Mouse (Mus musculus) stomach, embryonic 15.5 days (tissue): ENCODE results near the gene Myo5c. TPM values are rescaled to one million over a fixed set of nuclear protein-coding genes. Genes with fewer than 3 reads are reported as not detected.

Source experiments
- ATAC-seq: fragments of 200-750 bp; cut with Nextera tagmentation; 2 replicates; pipeline ENCODE4 v1.8.0; 2017; ENCODE audit warnings: low read depth, moderate number of reproducible peaks, moderate TSS enrichment; ENCODE audit not compliant: insufficient read depth, low FRiP score
- H3K27ac ChIP-seq: fragments of 300-500 bp; sonication (generic); 2 replicates; pipeline ENCODE4 v1.5.1; 2015; ENCODE audit warnings: mild to moderate bottlenecking, inconsistent platforms
- H3K27me3 ChIP-seq: fragments of 300-500 bp; sonication (generic); replicated peaks from 2 replicates; pipeline ENCODE4 v1.6.1; 2015; ENCODE audit warnings: inconsistent platforms
- H3K36me3 ChIP-seq: fragments of 300-500 bp; sonication (generic); 2 replicates; pipeline ENCODE4 v1.6.1; 2015; ENCODE audit warnings: inconsistent platforms
- H3K4me1 ChIP-seq: fragments of 300-500 bp; sonication (generic); 2 replicates; pipeline ENCODE4 v1.6.1; 2015; ENCODE audit warnings: inconsistent platforms
- H3K4me2 ChIP-seq: fragments of 300-500 bp; sonication (generic); 2 replicates; pipeline ENCODE4 v1.6.1; 2015; ENCODE audit warnings: mild to moderate bottlenecking, inconsistent platforms
- H3K4me3 ChIP-seq: fragments of 300-500 bp; sonication (generic); replicated peaks from 2 replicates; pipeline ENCODE4 v1.5.1; 2015; ENCODE audit warnings: inconsistent platforms
- H3K9ac ChIP-seq: fragments of 300-500 bp; sonication (generic); 2 replicates; pipeline ENCODE4 v1.6.1; 2015; ENCODE audit warnings: inconsistent platforms
- H3K9me3 ChIP-seq: fragments of 300-500 bp; sonication (generic); 2 replicates; pipeline ENCODE4 v1.6.1; 2016; ENCODE audit warnings: inconsistent platforms
- WGBS: fragments of 180-500 bp; shearing (Covaris S2); methylation state at CpG from one replicate; pipeline ENCODE4 v1.1.7; 2015; 5-methylcytosine and 5-hydroxymethylcytosine counted together
- polyA plus RNA-seq: library from polyadenylated mRNA; unstranded; fragments of >200 nt; fragmentation: Nextera tagmentation; extraction: Ambion mirVana; gene quantifications from 2 replicates; pipeline ENCODE4 v1.2.1, GENCODE M21; 2015

Myo5c gene
- polyA plus RNA-seq, 1 experiment from 2014 or later, result 11.3 TPM

DNA sequence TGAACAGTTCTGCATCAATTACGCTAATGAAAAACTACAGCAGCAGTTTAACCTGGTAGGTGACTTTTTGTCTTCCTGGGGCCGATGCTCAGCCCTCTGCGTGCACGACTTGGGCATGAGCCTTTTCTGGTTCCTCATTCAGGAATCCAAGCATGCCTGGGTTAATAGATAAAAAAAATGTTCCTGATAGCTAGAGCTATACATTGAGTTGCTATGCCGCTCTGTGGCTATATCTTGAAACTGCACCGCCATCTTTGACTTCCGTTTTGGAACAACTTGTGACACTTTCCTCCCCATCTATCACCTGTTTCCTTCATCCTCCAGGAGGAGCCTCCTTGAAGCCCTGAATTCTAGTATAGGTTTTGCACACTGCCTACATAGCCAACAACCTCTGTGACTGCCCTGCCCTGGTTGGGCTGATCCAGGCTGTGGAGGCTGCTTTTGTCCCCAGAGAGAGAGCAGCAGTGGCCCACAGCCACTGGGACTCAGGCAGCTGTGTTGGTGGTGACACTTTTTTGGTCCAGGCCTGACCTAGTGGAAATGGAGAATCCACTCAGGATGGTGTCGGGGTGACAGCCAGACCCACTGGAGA is 30.5 kb downstream of the Myo5c start:
- Histone ChIP-seq H3K4me2 (no peak overlapping the region), H3K9me3 (no peaks in the 10 kb centered on the region), H3K4me3 (no peak overlapping the region), H3K36me3 (no peaks in the 10 kb centered on the region), H3K4me1 (0 out of 2 replicates have a peak, but pooled peaks cover 4% of the 10 kb centered on the region), H3K27me3 (no peaks in the 10 kb centered on the region), H3K9ac (no peak overlapping the region), H3K27ac (no peak overlapping the region)
- WGBS, result 68% methylated on average over 8 of the region's 8 CpGs
- no peak for ATAC-seq

DNA sequence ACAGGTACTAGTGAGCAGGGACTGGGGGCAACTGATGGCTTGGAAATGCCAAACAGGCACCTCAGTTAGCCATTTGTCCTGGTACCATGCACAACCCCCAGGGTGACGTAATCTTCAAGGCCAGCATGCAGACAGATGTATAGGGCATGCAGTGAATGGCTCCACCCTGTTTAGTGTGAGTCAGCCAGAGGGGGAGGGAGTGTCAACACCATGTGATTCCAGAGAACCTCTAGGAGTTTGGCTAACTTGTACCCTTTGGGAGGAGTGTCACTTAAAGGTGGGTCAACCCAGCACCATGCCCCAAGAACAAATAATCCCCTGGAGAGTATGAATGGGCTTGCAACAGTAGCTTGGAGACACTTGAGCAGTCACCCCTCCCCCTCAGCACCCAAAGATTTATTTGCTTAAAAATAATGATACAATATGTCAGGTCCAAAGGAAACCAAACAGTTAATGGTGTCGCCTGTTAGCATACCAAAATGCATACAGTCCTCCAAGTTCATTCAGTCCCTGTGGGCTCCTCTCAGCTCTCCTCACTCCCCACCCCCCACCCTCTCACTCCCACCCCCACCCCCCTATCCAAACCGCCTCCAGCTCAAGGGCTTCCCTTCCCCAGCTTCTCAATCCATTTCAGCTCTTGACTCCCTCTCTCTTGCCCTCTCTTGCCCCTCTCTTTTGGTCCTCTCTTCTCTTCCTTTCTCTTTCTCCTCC is 32.3 kb downstream of the Myo5c start:
- WGBS, result 26% methylated on average over 3 of the region's 3 CpGs
- H3K9ac ChIP-seq, result no peak overlapping the region
- H3K27ac ChIP-seq, result peak overlapping the region; percentile 68; the same call in 1 of the 2 replicates

DNA sequence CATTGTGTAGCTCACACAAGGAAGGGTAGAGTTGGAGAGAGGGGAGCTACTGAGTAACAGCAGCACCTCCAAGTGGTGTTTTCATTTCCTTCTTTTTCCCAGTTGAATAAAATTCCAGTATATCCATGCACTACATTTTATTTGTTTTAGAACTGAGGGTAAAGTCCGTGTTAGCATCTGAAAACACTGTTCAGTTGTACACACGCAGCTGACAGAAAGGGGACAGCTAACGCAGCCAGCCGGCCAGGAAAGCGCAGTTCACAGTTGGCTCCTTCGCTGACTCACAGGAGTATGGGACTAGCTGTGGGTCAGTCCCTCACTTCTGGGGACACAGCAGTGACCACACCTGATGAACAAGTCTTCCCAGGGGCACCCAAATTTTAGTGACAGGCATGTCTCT is 35.3 kb downstream of the Myo5c start:
- WGBS, result 72% methylated on average over 6 of the region's 6 CpGs
- Histone ChIP-seq H3K9ac (no peak overlapping the region), H3K4me1 (no peaks in the 10 kb centered on the region), H3K27me3 (no peaks in the 10 kb centered on the region), H3K4me2 (no peak overlapping the region), H3K9me3 (no peaks in the 10 kb centered on the region), H3K27ac (no peak overlapping the region), H3K36me3 (no peaks in the 10 kb centered on the region), H3K4me3 (no peak overlapping the region)
- no peak for ATAC-seq

More for the DNA sequence above, 32.3 kb downstream of the Myo5c start:
- Histone ChIP-seq H3K4me3 (no peak overlapping the region), H3K9me3 (no peaks in the 10 kb centered on the region), H3K27me3 (no peaks in the 10 kb centered on the region), H3K4me2 (no peak overlapping the region), H3K36me3 (no peaks in the 10 kb centered on the region), H3K4me1 (0 out of 2 replicates have a peak, but pooled peaks cover 4% of the 10 kb centered on the region)
- ATAC-seq, result peak; percentile 94

DNA sequence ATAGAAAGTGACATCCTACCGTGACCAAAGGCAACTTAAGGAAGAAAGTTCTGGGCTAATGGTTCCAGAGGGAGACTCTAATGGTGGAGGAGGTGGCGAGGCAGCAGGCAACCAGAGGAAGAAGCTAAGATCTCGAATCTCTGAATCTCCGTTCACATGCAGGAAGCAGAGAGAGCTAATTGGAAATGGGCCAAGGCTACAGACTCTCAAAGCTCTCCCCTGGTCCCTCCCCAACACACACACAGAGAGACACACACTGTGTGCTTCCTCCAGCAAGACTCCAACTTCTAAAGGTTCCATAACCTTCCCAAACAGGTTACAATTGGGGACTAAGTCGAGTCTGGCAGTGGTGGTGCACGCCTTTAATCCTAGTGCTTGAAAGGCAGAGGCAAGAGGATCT is 38.6 kb downstream of the Myo5c start:
- H3K4me2 ChIP-seq, result no peak overlapping the region
- no peak overlapping the region for H3K4me3 ChIP-seq
- ATAC-seq, result no peak
- H3K9ac ChIP-seq, result no peak overlapping the region
- H3K9me3 ChIP-seq, result no peaks in the 10 kb centered on the region
- H3K27ac ChIP-seq, result no peak overlapping the region
- no peaks in the 10 kb centered on the region for H3K36me3 ChIP-seq
- 60% methylated on average over 6 of the region's 6 CpGs for WGBS
- no peaks in the 10 kb centered on the region for H3K4me1 ChIP-seq
- H3K27me3 ChIP-seq, result no peaks in the 10 kb centered on the region

DNA sequence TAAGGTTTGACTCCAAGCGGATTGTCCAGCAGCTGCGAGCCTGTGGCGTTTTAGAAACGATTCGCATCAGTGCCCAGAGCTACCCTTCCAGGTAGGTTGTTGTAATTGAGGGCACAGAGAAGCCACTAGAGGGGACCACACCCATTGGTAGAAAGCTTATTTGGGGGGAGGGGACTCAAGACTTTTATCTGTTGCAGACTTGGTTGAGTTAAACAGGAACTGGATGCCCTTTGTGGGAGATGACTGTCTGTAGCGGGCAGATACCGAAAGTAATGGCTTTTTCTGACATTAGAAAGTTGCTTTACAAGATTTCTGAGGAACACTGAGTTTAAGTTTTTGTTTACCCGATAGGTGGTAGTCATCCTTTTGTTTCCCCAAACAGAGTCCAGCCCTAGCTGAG is 39.7 kb downstream of the Myo5c start:
- Histone ChIP-seq H3K27me3 (no peaks in the 10 kb centered on the region), H3K4me1 (no peaks in the 10 kb centered on the region), H3K4me2 (no peak overlapping the region), H3K4me3 (no peak overlapping the region), H3K9me3 (no peaks in the 10 kb centered on the region), H3K36me3 (no peaks in the 10 kb centered on the region), H3K27ac (no peak overlapping the region), H3K9ac (no peak overlapping the region)
- 91% methylated on average over 8 of the region's 8 CpGs for WGBS
- no peak for ATAC-seq

DNA sequence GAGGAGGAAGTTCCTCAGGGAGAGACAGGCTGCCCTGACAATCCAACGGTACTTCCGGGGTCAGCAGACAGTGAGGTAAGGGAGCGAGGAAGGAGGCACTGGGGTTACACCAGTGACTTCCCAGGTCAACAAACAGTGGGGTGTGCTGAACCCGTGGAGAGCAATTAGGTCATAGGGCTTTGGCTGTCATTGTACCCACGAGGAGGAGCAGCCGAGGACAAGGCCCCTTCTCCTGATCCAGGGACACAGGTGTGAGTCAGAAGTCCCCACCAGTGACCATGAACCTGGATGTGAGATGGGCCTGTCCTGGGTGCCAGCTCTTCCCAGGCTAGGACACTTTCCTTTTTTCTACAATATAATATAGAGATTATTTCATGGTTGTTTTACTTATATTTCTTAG is 41.8 kb downstream of the Myo5c start:
- no peak overlapping the region for H3K4me3 ChIP-seq
- H3K4me2 ChIP-seq, result no peak overlapping the region
- 74% methylated on average over 6 of the region's 6 CpGs for WGBS
- H3K36me3 ChIP-seq, result no peaks in the 10 kb centered on the region
- H3K9ac ChIP-seq, result no peak overlapping the region
- H3K27ac ChIP-seq, result no peak overlapping the region
- H3K27me3 ChIP-seq, result no peaks in the 10 kb centered on the region
- no peaks in the 10 kb centered on the region for H3K9me3 ChIP-seq
- H3K4me1 ChIP-seq, result no peaks in the 10 kb centered on the region
- ATAC-seq, result no peak

DNA sequence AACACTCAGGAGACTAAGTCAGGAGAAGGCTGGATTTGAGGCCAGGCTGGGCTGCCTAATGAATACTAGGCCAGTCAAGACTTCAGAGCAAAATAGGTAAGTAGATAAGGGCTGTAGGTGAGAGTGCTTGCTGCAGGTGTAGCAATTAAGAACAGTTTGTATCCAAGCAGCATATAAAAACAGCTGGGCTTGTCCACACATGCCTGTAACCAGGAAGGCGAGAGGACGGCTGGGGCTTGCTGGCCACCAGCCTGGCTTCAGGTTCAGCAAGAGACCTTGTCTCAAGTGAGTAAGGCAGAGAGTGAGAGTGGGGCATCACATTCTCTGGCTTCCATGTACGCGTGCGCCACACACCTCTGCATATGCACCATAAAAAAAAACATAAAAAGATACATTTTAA is 42.7 kb downstream of the Myo5c start:
- no peak for ATAC-seq
- H3K9me3 ChIP-seq, result no peaks in the 10 kb centered on the region
- H3K27me3 ChIP-seq, result no peaks in the 10 kb centered on the region
- WGBS, result 93% methylated on average over 5 of the region's 5 CpGs
- H3K9ac ChIP-seq, result no peak overlapping the region
- no peak overlapping the region for H3K4me3 ChIP-seq
- no peaks in the 10 kb centered on the region for H3K36me3 ChIP-seq
- H3K4me1 ChIP-seq, result no peaks in the 10 kb centered on the region
- H3K27ac ChIP-seq, result no peak overlapping the region
- no peak overlapping the region for H3K4me2 ChIP-seq

DNA sequence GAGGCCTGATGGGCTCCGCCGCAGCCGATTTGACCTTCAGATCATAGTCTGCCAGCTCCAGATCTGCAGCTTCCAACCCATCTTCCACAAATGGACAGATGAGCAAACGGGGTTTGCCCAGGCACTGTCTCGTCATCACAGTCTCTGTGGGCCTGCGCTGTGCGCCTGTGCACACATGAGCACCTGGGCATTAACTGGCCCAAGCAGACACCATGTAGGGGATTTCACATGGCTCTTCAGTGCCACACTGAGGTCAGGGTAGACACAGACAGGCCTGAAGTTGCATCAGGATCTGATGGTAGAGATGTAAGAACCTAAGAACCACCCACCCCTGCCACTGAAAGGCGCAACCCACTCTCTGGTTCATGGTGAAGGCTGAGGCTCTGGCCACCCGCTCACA is 43.2 kb downstream of the Myo5c start:
- no peak overlapping the region for H3K9ac ChIP-seq
- H3K27me3 ChIP-seq, result no peaks in the 10 kb centered on the region
- H3K4me1 ChIP-seq, result no peaks in the 10 kb centered on the region
- H3K4me2 ChIP-seq, result no peak overlapping the region
- ATAC-seq, result no peak
- 92% methylated on average over 9 of the region's 9 CpGs for WGBS
- no peaks in the 10 kb centered on the region for H3K9me3 ChIP-seq
- H3K4me3 ChIP-seq, result no peak overlapping the region
- H3K36me3 ChIP-seq, result no peaks in the 10 kb centered on the region
- H3K27ac ChIP-seq, result no peak overlapping the region

DNA sequence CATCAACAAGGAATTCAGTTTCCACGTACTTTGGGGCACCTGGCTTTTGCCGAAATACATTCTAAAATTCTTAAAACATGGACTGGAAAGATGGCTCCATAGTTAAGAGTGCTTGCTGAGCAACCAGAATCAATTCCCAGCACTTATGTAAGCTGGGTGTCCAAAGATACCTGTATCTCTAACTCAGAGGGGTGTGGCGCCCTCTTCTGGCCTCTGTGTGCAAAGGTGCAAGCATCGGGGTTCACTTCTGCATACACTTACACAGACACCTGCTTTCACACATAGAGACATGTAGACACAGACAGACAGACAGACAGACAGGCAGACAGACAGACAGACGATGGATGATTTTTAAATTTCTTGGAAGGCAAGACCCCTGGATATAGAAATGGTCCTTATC is 49.0 kb downstream of the Myo5c start:
- no peak overlapping the region for H3K4me2 ChIP-seq
- no peak for ATAC-seq
- no peak overlapping the region for H3K4me3 ChIP-seq
- H3K27ac ChIP-seq, result no peak overlapping the region
- H3K4me1 ChIP-seq, result no peaks in the 10 kb centered on the region
- H3K27me3 ChIP-seq, result no peaks in the 10 kb centered on the region
- no peaks in the 10 kb centered on the region for H3K36me3 ChIP-seq
- 49% methylated on average over 5 of the region's 5 CpGs for WGBS
- H3K9ac ChIP-seq, result no peak overlapping the region
- no peaks in the 10 kb centered on the region for H3K9me3 ChIP-seq

DNA sequence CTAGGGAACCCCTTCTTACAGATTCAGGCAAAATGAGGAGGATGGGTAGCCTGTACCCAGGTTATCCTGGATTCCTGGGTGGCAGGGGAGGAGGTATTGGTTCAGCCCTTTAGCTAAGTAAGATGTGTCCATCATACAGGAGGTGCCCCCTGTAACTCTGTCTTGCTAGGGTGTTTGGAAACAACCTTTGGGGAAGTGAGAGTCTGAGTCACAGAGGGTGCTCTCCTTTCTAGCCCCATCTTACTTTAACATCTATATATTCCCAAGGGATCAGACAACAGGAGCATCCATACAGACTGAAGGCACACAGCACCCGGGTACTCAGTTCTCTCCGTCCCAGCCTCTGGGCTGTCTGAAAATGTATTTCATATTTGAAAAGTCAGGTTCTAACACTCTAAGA is 50.4 kb downstream of the Myo5c start:
- H3K4me2 ChIP-seq, result no peak overlapping the region
- H3K9ac ChIP-seq, result no peak overlapping the region
- H3K4me1 ChIP-seq, result no peaks in the 10 kb centered on the region
- H3K9me3 ChIP-seq, result no peaks in the 10 kb centered on the region
- H3K4me3 ChIP-seq, result no peak overlapping the region
- H3K27me3 ChIP-seq, result no peaks in the 10 kb centered on the region
- ATAC-seq, result no peak
- H3K27ac ChIP-seq, result no peak overlapping the region
- H3K36me3 ChIP-seq, result no peaks in the 10 kb centered on the region
- 83% methylated on average over 2 of the region's 2 CpGs for WGBS

DNA sequence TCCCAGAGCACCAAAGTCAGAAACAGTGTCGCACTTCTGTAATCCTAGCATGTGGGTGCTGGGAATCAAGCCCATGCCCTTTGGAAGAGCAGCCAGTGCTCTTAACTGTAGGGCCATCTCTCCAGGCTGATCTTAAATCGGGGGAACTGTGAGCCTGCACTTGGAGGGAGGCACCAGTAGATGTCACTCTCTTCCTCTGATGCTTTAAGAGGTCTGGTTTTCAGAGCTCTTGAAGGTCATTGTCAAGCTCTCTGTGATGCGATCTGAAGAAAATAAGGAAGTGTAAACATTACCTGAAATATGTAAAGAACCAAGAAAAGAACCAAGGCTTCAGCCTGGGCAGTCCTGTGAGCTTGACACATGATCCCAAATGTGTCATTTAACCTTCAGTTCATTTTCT is 51.0 kb downstream of the Myo5c start:
- H3K9me3 ChIP-seq, result no peaks in the 10 kb centered on the region
- ATAC-seq, result no peak
- H3K27ac ChIP-seq, result no peak overlapping the region
- no peak overlapping the region for H3K4me2 ChIP-seq
- no peaks in the 10 kb centered on the region for H3K27me3 ChIP-seq
- H3K4me3 ChIP-seq, result no peak overlapping the region
- 8% methylated on average over 3 of the region's 3 CpGs for WGBS
- H3K36me3 ChIP-seq, result no peaks in the 10 kb centered on the region
- no peaks in the 10 kb centered on the region for H3K4me1 ChIP-seq
- H3K9ac ChIP-seq, result no peak overlapping the region

DNA sequence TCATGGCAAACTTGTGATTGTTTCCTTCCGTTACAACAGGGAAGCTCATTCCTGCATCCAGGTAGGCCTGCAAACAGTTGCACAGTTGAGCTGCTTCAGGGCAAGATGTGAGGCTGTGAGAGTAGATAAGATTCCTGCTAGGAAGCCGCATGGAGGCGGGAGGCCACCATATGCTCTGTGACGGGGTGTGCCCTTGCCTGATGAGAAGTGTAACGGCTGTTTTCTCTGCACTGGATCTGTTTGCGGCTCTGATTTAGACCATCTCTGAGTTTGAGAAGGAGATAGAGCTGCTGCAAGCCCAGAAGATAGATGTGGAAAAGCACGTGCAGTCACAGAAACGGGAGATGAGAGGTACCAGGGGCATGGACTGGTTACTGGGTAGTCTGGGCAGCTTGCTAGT is 51.8 kb downstream of the Myo5c start:
- no peaks in the 10 kb centered on the region for H3K9me3 ChIP-seq
- no peaks in the 10 kb centered on the region for H3K27me3 ChIP-seq
- no peak overlapping the region for H3K4me3 ChIP-seq
- no peaks in the 10 kb centered on the region for H3K36me3 ChIP-seq
- no peak overlapping the region for H3K9ac ChIP-seq
- 81% methylated on average over 8 of the region's 8 CpGs for WGBS
- no peak for ATAC-seq
- H3K4me2 ChIP-seq, result no peak overlapping the region
- no peaks in the 10 kb centered on the region for H3K4me1 ChIP-seq
- no peak overlapping the region for H3K27ac ChIP-seq
